Mouse (Mus musculus) right cerebral cortex, postnatal 10 days (tissue): ENCODE measurements at regions not wholly inside any gene's neighbourhood (a gene's known extent, or its start where the extent isn't known, plus 50 kb on each side); places are given as distances from the start of the nearest gene placed in this dataset.

Experiments used
- DNase-seq, 2 experiments: peaks; one replicate each; pipeline ENCODE4 v3.0.0; 2021; ENCODE audit warnings: low spot score in 2 of 2

GRCm38 (mm10) chr2:172613891-172614391 lies 64.5 kb downstream of the Tfap2c start:
- DNase-seq: no peak

- DNase-seq: no peak
Observed at GRCm38 (mm10) chr2:172615148-172615547, 65.8 kb downstream of the Tfap2c start.

GRCm38 (mm10) chr2:172615582-172615981 lies 66.2 kb downstream of the Tfap2c start:
- no peak for DNase-seq

- no peak for DNase-seq
Observed at GRCm38 (mm10) chr2:172619168-172619567, 69.8 kb downstream of the Tfap2c start.

GRCm38 (mm10) chr2:172620001-172620400 lies 70.6 kb downstream of the Tfap2c start:
- no peak for DNase-seq

GRCm38 (mm10) chr2:172623707-172624106 lies 74.3 kb downstream of the Tfap2c start:
- DNase-seq: no peak

GRCm38 (mm10) chr2:172627353-172628306 lies 78.2 kb downstream of the Tfap2c start:
- DNase-seq: peak in 1 of 2 experiments; percentile 26

GRCm38 (mm10) chr2:172630333-172630732 lies 80.9 kb downstream of the Tfap2c start:
- no peak for DNase-seq

GRCm38 (mm10) chr2:172642616-172643015 lies 93.2 kb downstream of the Tfap2c start:
- peak; percentile 31 to 42 for DNase-seq

GRCm38 (mm10) chr2:172643860-172644259 lies 94.5 kb downstream of the Tfap2c start:
- no peak for DNase-seq

- no peak for DNase-seq
Observed at GRCm38 (mm10) chr2:172644451-172644850, 95.1 kb downstream of the Tfap2c start.

GRCm38 (mm10) chr2:172648072-172648471 lies 98.7 kb downstream of the Tfap2c start:
- no peak for DNase-seq

GRCm38 (mm10) chr2:172660479-172660878 lies 111.1 kb downstream of the Tfap2c start:
- no peak for DNase-seq

- no peak for DNase-seq
Observed at GRCm38 (mm10) chr2:172660916-172661315, 111.5 kb downstream of the Tfap2c start.

- no peak for DNase-seq
Observed at GRCm38 (mm10) chr2:172661418-172661980, 112.1 kb downstream of the Tfap2c start.

- no peak for DNase-seq
Observed at GRCm38 (mm10) chr2:172662165-172662564, 112.8 kb downstream of the Tfap2c start.

- no peak for DNase-seq
Observed at GRCm38 (mm10) chr2:172663681-172664080, 114.3 kb downstream of the Tfap2c start.

- DNase-seq: no peak
Observed at GRCm38 (mm10) chr2:172673081-172673480, 123.7 kb downstream of the Tfap2c start.

GRCm38 (mm10) chr2:172674641-172675040 lies 125.2 kb downstream of the Tfap2c start:
- no peak for DNase-seq

GRCm38 (mm10) chr2:172675081-172675480 lies 125.7 kb downstream of the Tfap2c start:
- no peak for DNase-seq

- no peak for DNase-seq
Observed at GRCm38 (mm10) chr2:172690196-172690595, 140.8 kb downstream of the Tfap2c start.

- no peak for DNase-seq
Observed at GRCm38 (mm10) chr2:172690931-172691651, 141.7 kb downstream of the Tfap2c start.
